Mouse (Mus musculus): ENCODE data around the gene Slc44a5. TPM values are rescaled to one million over a fixed set of nuclear protein-coding genes. Genes with fewer than 3 reads are reported as not detected.

The Slc44a5 gene
- polyA plus RNA-seq, 1 experiment from 2014 or later, result 9.9 TPM

DNA sequence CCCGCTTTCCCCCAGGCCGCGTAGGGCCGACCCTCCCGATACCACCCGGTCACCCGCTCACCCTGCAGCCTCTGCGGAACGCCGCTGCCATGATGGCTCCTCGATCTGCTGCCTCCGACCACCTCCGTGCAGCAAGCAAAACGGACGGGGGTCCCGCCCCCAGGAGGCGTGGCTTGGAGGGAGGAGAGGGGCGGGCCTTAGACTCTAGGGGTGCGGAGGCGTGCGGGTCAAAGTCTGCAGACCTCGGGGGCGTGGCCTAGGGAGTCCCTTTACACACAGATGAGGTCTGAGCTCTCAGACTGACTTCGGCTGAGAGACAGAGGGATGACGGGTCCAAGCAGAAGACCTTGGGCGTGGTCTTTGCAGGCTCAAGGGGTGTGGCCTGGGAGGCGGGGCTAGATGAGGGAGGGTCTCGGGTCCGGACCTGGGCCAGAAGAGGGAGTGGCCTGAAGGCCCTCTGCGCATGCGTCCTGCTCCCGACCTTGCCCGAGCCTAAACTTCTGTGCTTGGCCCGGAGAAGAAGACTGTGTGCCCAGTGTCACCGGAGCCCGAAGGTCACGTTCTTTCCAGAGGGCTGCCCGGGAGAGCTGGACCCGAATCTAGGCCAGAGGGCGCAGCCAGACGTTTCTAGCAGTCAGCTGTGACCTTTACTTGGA, 28.8 kb upstream of the Slc44a5 start, which contains the start of gene Acadm:
TSS of gene Acadm (minus strand) at position 298 of the 656 bp plus-strand sequence.
- Histone ChIP-seq H3K27ac (peak within 1 kb of the TSS; percentile 79), H3K4me1 (peaks cover 22% of the 10 kb centered on the region), H3K9me3 (no peaks in the 10 kb centered on the region), H3K4me3 (peak within 1 kb of the TSS; percentile 81), H3K4me2 (peak within 1 kb of the TSS; percentile 72), H3K9ac (peak within 1 kb of the TSS; percentile 70), H3K36me3 (replicated peaks) (no peaks in the 10 kb centered on the region), H3K27me3 (replicated peaks) (no peaks in the 10 kb centered on the region)
- ATAC-seq (replicated peaks), result peak; percentile 97
- WGBS, result under 1% methylated on average over 41 of the region's 41 CpGs

DNA sequence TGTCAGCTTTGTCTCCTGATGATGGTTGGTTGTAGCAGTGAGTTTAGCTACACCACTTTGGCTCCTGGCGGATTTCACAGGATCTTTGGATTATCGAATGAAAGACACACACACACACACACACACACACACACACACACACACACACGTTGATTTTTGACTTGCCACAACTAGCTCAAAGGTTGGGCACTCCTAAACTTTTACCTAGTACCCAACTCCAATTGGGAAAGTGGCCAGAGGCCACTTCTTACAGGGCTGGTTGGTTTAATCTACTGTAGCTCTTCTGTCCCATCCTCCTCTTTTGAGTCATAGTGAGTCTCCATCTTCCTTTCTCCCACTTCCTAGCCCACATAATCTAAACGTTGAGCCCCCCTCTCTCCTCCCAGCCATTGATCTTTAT, 26.0 kb upstream of the Slc44a5 start:
- Histone ChIP-seq H3K4me3 (no peak overlapping the region), H3K4me1 (peaks cover 22% of the 10 kb centered on the region), H3K27me3 (replicated peaks) (no peaks in the 10 kb centered on the region), H3K9me3 (no peaks in the 10 kb centered on the region), H3K27ac (no peak overlapping the region), H3K36me3 (replicated peaks) (no peaks in the 10 kb centered on the region), H3K9ac (no peak overlapping the region), H3K4me2 (no peak overlapping the region)
- WGBS, result 69% methylated on average over 4 of the region's 4 CpGs
- no peak for ATAC-seq (replicated peaks)

DNA sequence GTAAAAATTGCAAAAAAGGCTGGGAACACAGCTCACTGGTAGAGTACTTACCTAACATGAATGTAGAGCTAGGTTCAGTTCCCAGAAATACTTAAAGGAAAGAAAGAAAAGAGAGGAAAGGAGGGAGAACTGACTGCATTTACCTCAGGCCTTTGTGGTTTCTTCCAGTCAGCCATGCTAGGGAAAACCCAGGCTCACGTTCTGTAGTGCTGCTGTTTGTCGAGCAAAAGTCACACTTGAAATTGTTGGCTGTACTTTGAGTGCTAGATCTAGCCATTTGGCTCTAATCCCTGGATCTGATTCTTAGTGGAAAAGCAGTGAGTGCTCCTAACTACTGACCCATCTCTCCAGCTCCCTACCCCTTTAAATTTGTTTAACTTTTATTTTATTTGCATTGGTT, 25.1 kb upstream of the Slc44a5 start:
- H3K4me2 ChIP-seq, result no peak overlapping the region
- H3K4me3 ChIP-seq, result no peak overlapping the region
- H3K36me3 ChIP-seq (replicated peaks), result no peaks in the 10 kb centered on the region
- H3K4me1 ChIP-seq, result peaks cover 16% of the 10 kb centered on the region
- 75% methylated on average over 2 of the region's 2 CpGs for WGBS
- no peak overlapping the region for H3K27ac ChIP-seq
- no peak overlapping the region for H3K9ac ChIP-seq
- no peaks in the 10 kb centered on the region for H3K27me3 ChIP-seq (replicated peaks)
- no peaks in the 10 kb centered on the region for H3K9me3 ChIP-seq
- ATAC-seq (replicated peaks), result no peak

DNA sequence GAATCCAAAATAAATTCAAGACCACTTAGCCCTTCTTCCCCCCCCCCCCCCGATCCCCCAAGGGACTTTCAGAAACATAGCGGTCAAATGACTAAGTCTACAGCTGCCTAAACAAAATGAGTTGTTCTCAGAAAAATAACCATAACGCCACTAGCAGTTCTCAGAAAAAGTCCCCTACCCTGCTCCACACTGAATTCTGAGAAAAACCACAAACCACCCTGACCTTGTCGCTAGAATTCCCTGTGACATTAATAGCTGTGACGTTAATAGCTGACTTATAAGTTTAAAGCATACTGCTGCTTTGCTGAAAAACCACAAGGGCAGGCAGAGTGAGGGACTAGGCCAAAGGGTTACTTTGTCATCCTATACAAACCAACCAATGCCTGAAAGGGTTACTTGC, 15.3 kb upstream of the Slc44a5 start:
- Histone ChIP-seq H3K27ac (no peak overlapping the region), H3K36me3 (replicated peaks) (no peaks in the 10 kb centered on the region), H3K9me3 (no peaks in the 10 kb centered on the region), H3K4me3 (no peak overlapping the region), H3K27me3 (replicated peaks) (no peaks in the 10 kb centered on the region), H3K9ac (no peak overlapping the region), H3K4me1 (0 out of 2 replicates have a peak, but pooled peaks cover 2% of the 10 kb centered on the region), H3K4me2 (no peak overlapping the region)
- WGBS, result 94% methylated on average over 5 of the region's 5 CpGs
- no peak for ATAC-seq (replicated peaks)

DNA sequence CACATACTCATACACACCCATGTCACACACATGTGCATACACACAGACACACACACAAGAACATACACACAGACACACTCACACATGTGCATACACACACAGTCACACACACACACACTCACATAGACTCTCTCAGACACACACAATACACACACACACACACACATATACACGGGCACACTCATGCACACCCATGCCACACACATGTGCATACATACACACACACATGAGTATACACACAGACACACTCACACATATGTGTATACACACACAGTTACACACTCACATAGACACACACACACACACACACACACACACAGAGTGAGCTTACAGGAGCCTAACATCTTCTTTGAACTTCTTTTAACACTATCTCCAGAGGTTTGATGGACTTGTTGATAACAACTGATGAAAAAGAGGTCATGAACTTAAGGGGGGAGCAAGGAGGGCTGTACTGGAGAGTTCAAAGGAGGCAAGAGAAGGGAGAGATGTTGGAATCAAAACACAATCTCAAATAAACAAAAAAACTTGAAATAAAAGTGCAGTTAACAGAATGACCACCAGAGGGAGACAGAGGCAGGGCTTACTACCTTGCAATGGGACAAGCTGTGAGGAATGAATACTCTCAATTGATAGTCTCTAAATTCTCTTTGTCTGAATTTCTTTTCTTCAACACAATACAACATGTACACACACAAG, 14.1 kb upstream of the Slc44a5 start:
- no peaks in the 10 kb centered on the region for H3K27me3 ChIP-seq (replicated peaks)
- 0 out of 2 replicates have a peak, but pooled peaks cover 2% of the 10 kb centered on the region for H3K4me1 ChIP-seq
- no peaks in the 10 kb centered on the region for H3K9me3 ChIP-seq
- no peak overlapping the region for H3K4me3 ChIP-seq
- WGBS, result 95% methylated on average over 1 of the region's 1 CpGs
- H3K27ac ChIP-seq, result no peak overlapping the region
- H3K9ac ChIP-seq, result no peak overlapping the region
- H3K4me2 ChIP-seq, result no peak overlapping the region
- peak; percentile 59 for ATAC-seq (replicated peaks)
- H3K36me3 ChIP-seq (replicated peaks), result no peaks in the 10 kb centered on the region

- Histone ChIP-seq H3K27ac (no peak overlapping the region), H3K4me2 (no peak overlapping the region), H3K27me3 (replicated peaks) (no peaks in the 10 kb centered on the region), H3K4me3 (no peak overlapping the region), H3K4me1 (0 out of 2 replicates have a peak, but pooled peaks cover 2% of the 10 kb centered on the region), H3K36me3 (replicated peaks) (no peaks in the 10 kb centered on the region), H3K9me3 (no peaks in the 10 kb centered on the region), H3K9ac (no peak overlapping the region)
- peak; percentile 43; the same call in 1 of the 2 replicates for ATAC-seq (replicated peaks)
- 78% methylated on average over 9 of the region's 9 CpGs for WGBS
These were observed 13.5 kb upstream of the Slc44a5 start for GRCm38 (mm10) chr3:153959731-153960207.

DNA sequence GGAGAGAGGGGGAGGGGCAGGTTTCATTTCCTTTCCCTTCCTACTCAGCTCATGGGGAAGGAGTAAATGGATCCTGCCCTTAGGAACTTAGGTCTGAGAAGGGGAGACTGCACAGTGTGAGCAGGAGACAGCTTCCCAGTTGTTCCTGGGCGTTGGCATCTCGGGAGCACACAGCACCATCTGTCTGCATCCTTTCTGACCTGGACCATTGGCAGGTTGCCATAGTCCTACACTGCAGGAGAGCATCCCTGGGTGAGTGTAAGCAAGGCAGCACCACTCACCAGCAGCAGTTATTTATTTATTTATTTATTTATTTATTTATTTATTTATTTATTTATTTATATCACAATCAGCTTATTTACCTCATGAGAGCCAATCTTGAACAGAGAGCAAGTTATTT, 12.4 kb upstream of the Slc44a5 start:
- ATAC-seq (replicated peaks), result 0 out of 2 replicates have a peak, but pooled peaks have one; percentile 19
- no peaks in the 10 kb centered on the region for H3K9me3 ChIP-seq
- no peak overlapping the region for H3K9ac ChIP-seq
- H3K4me3 ChIP-seq, result no peak overlapping the region
- no peaks in the 10 kb centered on the region for H3K36me3 ChIP-seq (replicated peaks)
- 0 out of 2 replicates have a peak, but pooled peaks cover 2% of the 10 kb centered on the region for H3K4me1 ChIP-seq
- H3K27me3 ChIP-seq (replicated peaks), result no peaks in the 10 kb centered on the region
- no peak overlapping the region for H3K27ac ChIP-seq
- H3K4me2 ChIP-seq, result no peak overlapping the region
- WGBS, result 57% methylated on average over 2 of the region's 2 CpGs

DNA sequence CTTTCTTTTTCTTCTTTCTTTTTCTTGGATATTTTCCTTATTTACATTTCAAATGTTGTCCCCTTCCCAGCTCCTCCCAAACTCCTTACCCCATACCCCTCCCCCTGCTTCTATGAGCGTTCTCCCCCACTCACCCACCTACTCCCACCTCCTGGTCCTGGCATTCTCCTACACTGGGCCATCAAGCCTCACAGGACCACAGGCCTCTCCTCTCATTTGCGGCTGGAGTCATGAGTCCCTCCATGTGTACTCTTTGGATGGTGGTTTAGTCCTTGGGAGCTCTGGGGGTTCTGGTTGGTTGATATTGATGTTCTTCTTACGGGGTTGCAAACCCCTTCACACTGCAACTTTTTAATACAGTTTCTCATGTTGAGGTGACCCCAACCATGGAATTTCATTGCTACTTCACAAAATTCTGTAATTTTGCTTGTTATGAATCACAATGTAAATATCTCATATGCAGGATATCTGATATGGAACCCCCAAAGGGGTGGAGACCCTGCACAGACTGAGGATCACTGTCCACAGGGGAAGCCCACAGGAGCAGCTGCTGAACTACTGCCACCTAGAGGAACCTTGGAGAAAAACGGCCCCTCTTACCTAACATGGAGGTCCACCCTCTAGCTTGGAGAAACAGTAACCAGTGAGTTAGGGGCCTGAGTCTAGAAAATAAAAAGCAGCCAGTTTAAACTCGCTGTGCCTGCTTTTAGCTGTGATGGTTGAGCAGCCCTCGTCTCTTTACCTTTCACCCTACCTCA, 11.4 kb upstream of the Slc44a5 start:
- no peak overlapping the region for H3K4me2 ChIP-seq
- H3K9me3 ChIP-seq, result no peaks in the 10 kb centered on the region
- H3K9ac ChIP-seq, result no peak overlapping the region
- no peaks in the 10 kb centered on the region for H3K36me3 ChIP-seq (replicated peaks)
- 0 out of 2 replicates have a peak, but pooled peaks cover 2% of the 10 kb centered on the region for H3K4me1 ChIP-seq
- 68% methylated on average over 6 of the region's 6 CpGs for WGBS
- H3K27ac ChIP-seq, result no peak overlapping the region
- no peak for ATAC-seq (replicated peaks)
- H3K4me3 ChIP-seq, result no peak overlapping the region
- no peaks in the 10 kb centered on the region for H3K27me3 ChIP-seq (replicated peaks)

DNA sequence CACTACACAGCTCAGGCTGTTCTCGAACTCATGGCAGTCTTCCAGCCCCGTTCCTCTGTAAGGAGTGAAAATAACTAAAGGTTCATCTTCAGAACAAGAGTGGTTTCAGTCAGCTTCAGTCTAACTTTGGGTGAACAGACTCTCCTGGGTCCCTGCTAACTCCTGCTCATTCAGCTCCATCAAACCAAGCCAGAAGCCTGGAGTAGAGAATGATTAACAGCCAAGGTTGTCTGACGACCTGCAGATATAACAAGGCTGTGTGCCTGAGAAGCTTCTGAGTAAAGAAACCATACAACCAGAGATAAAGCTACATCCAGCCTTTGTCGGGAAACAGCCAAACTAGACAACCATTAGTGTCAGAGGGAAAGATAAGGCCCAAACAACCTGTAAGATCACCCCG, 5.8 kb upstream of the Slc44a5 start:
- H3K9me3 ChIP-seq, result no peaks in the 10 kb centered on the region
- H3K36me3 ChIP-seq (replicated peaks), result no peaks in the 10 kb centered on the region
- 90% methylated on average over 5 of the region's 5 CpGs for WGBS
- ATAC-seq (replicated peaks), result no peak
- H3K27ac ChIP-seq, result no peak overlapping the region
- no peak overlapping the region for H3K9ac ChIP-seq
- no peak overlapping the region for H3K4me2 ChIP-seq
- no peak overlapping the region for H3K4me3 ChIP-seq
- 0 out of 2 replicates have a peak, but pooled peaks cover under 1% of the 10 kb centered on the region for H3K27me3 ChIP-seq (replicated peaks)
- H3K4me1 ChIP-seq, result no peaks in the 10 kb centered on the region

DNA sequence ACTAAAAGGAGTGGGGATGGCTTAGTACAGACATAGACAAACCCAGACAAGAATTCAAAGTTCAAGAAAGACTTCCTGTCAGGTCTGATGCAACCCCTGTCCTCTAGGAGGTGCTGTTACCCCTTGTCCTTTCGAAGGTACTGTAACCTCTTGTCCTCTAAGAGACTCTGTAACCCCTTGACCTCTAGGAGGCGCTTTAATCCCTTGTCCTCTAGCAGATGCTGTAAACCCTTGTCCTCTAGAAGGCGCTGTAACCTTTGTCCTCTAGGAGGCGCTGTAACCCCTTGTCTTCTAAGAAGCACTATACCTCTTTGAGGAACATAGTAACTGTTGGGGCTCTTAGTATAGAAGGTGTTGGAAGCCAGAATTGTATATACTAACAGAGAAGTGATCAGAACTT, 4.7 kb upstream of the Slc44a5 start:
- Histone ChIP-seq H3K27ac (no peak overlapping the region), H3K9ac (no peak overlapping the region), H3K36me3 (replicated peaks) (no peaks in the 10 kb centered on the region), H3K9me3 (no peaks in the 10 kb centered on the region), H3K4me1 (peaks cover 4% of the 10 kb centered on the region; the same call in 1 of the 2 replicates), H3K4me3 (no peak overlapping the region), H3K4me2 (no peak overlapping the region), H3K27me3 (replicated peaks) (0 out of 2 replicates have a peak, but pooled peaks cover 4% of the 10 kb centered on the region)
- ATAC-seq (replicated peaks), result no peak
- WGBS, result 35% methylated on average over 4 of the region's 4 CpGs

GRCm38 (mm10) chr3:153969451-153969850, 3.8 kb upstream of the Slc44a5 start:
- Histone ChIP-seq H3K4me3 (no peak overlapping the region), H3K27me3 (replicated peaks) (0 out of 2 replicates have a peak, but pooled peaks cover 4% of the 10 kb centered on the region), H3K4me2 (no peak overlapping the region), H3K9me3 (no peaks in the 10 kb centered on the region), H3K4me1 (peaks cover 9% of the 10 kb centered on the region), H3K27ac (no peak overlapping the region), H3K36me3 (replicated peaks) (no peaks in the 10 kb centered on the region), H3K9ac (no peak overlapping the region)
- 87% methylated on average over 4 of the region's 4 CpGs for WGBS
- ATAC-seq (replicated peaks), result no peak

Data from midbrain, embryonic 15.5 days (tissue).